Mouse (Mus musculus) forebrain, embryonic 10.5 days (tissue): ENCODE measurements around the gene 6030458C11Rik. TPM values are rescaled to one million over a fixed set of nuclear protein-coding genes. Genes with fewer than 3 reads are reported as not detected.

ENCODE experiments used
- DNase-seq: peaks from one replicate; pipeline ENCODE4 v3.0.0-alpha.2; 2017; ENCODE audit warnings: low spot score; ENCODE audit errors: extremely low spot score
- H3K27ac ChIP-seq: fragments of 300-500 bp; sonication (generic); 2 replicates; pipeline ENCODE4 v1.5.1; 2016; ENCODE audit warnings: mild to moderate bottlenecking
- H3K27me3 ChIP-seq: fragments of 300-500 bp; sonication (generic); 2 replicates; pipeline ENCODE4 v1.6.1; 2016; ENCODE audit warnings: mild to moderate bottlenecking; ENCODE audit not compliant: poor library complexity, severe bottlenecking
- H3K36me3 ChIP-seq: fragments of 300-500 bp; sonication (generic); replicated peaks from 2 replicates; pipeline ENCODE4 v1.6.1; 2016; ENCODE audit warnings: mild to moderate bottlenecking, moderate library complexity
- H3K4me1 ChIP-seq: fragments of 300-500 bp; sonication (generic); 2 replicates; pipeline ENCODE4 v1.6.1; 2016
- H3K4me3 ChIP-seq: fragments of 300-500 bp; sonication (generic); 2 replicates; pipeline ENCODE4 v1.5.1; 2016; ENCODE audit warnings: mild to moderate bottlenecking, moderate library complexity
- H3K9me3 ChIP-seq: fragments of 300-500 bp; sonication (generic); 2 replicates; pipeline ENCODE4 v1.6.1; 2016; ENCODE audit warnings: mild to moderate bottlenecking, moderate library complexity
- WGBS: fragments of 180-500 bp; shearing (Covaris S2); methylation state at CpG from one replicate; pipeline ENCODE4 v1.1.7; 2016; 5-methylcytosine and 5-hydroxymethylcytosine counted together
- polyA plus RNA-seq: library from polyadenylated mRNA; unstranded; fragments of >200 nt; fragmentation: Nextera tagmentation; extraction: Ambion mirVana; gene quantifications from 2 replicates; pipeline ENCODE4 v1.2.1, GENCODE M21; 2016

6030458C11Rik gene
- polyA plus RNA-seq, 1 experiment from 2014 or later, result 45.0 TPM

DNA sequence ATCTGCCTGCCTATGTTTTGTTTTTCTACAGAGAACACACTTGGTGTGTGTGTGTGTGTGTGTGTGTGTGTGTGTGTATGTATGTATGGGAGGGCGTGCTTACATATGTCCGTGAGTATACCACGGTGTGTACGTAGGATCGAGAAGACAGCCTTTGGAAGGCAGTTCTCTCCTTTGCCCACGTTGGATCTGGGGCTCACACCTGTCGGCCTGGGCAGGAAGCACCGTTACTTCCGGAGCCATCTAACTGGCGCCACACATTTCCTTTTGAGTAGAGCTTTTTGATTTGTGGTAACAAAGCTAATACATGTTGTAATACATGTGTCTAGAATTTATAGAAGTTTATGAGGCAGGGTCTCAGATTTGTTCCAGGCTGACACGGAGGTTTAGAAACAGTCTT, 16.3 kb upstream of the 6030458C11Rik start:
- no peaks in the 10 kb centered on the region for H3K4me1 ChIP-seq
- no peak overlapping the region for H3K4me3 ChIP-seq

DNA sequence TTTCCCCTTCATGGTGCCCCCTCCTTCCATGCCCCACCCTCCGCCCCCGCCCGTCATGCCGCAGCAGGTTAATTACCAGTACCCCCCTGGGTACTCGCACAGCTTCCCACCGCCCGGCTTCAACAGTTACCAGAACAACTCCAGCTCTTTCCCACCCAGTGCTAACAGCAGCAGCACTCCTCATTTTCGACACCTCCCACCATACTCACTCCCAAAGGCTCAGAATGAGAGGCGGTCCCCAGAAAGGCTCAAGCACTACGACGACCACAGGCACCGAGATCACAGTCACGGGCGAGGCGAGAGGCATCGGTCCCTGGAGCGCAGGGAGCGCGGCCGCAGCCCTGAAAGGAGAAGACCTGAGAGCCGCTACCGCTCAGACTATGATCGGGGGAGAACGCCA, 9.8 kb upstream of the 6030458C11Rik start:
- no peaks in the 10 kb centered on the region for H3K27me3 ChIP-seq
- WGBS, result 92% methylated on average over 24 of the region's 24 CpGs
- peaks cover 90% of the 10 kb centered on the region for H3K36me3 ChIP-seq
- H3K9me3 ChIP-seq, result no peaks in the 10 kb centered on the region
- H3K27ac ChIP-seq, result no peak overlapping the region
- H3K4me1 ChIP-seq, result no peaks in the 10 kb centered on the region
- no peak for DNase-seq
- H3K4me3 ChIP-seq, result no peak overlapping the region

More for the DNA sequence above, 16.3 kb upstream of the 6030458C11Rik start:
- Histone ChIP-seq H3K27me3 (no peaks in the 10 kb centered on the region), H3K9me3 (no peaks in the 10 kb centered on the region), H3K27ac (no peak overlapping the region), H3K36me3 (peaks cover 99% of the 10 kb centered on the region)
- no peak for DNase-seq
- WGBS, result 96% methylated on average over 11 of the region's 11 CpGs

DNA sequence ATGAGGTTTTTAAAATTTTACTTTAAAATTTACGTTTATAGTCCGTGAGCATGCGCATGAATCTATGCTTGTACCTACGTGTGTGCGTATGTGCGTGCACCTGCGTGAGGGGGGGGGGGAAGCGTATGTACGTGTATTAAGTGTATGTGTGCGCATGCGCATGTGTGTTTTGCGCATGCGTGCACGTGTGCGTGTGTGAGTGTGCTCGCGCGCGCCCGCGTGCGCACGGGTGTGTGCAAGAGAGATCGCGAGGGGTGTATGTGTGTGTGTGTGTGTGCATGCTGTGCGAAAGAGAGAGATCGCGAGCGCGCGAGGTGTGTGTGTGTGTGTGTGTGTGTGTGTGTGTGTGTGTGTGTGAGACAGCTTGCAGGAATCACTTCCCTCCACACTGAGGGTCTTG, 8.9 kb upstream of the 6030458C11Rik start:
- Histone ChIP-seq H3K27me3 (no peaks in the 10 kb centered on the region), H3K27ac (no peak overlapping the region), H3K9me3 (no peaks in the 10 kb centered on the region), H3K36me3 (peaks cover 90% of the 10 kb centered on the region), H3K4me3 (no peak overlapping the region), H3K4me1 (no peaks in the 10 kb centered on the region)
- DNase-seq, result no peak
- WGBS, result 97% methylated on average over 31 of the region's 31 CpGs

DNA sequence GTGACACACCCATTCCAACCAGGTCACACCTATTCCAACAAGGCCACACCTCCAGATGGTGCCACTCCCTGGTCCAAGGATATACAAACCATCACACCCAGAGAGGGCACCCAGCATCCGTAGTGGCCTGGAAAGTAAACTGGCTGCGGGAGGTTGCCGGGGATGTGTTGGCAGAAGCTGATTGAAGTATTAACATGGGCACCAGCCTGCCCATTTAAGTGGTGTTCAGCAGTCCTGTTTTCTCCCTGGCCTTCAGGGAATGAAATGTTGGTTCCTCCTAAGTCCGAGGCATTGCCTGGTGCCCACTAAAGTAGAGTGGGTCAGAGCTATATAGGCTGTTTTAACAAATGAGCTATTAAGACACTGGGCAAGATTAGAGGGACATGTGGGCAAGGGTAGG, 8.2 kb upstream of the 6030458C11Rik start:
- no peak for DNase-seq
- H3K27me3 ChIP-seq, result no peaks in the 10 kb centered on the region
- WGBS, result 96% methylated on average over 4 of the region's 4 CpGs
- H3K4me1 ChIP-seq, result no peaks in the 10 kb centered on the region
- no peak overlapping the region for H3K27ac ChIP-seq
- H3K4me3 ChIP-seq, result no peak overlapping the region
- H3K9me3 ChIP-seq, result no peaks in the 10 kb centered on the region
- H3K36me3 ChIP-seq, result peaks cover 90% of the 10 kb centered on the region

DNA sequence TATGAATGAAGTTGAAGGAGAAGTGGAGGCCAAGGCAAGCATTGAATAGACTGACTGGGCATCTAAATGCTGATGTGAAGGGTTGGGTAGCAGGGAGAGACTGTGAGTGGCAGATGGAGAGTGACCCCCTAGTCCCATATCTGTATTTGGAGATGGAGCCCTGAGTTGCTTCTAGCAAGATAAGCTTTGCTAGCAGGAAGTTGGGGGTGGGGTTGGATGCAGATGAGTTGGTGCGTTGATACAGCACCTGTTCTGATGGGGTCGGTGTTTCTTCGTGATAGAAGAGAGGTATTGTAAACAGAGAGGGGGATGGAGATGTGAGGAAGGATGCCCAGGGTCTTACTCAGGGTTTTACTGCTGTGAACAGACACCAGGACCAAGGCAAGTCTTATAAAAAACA, 5.4 kb upstream of the 6030458C11Rik start:
- peaks cover 16% of the 10 kb centered on the region for H3K4me1 ChIP-seq
- DNase-seq, result no peak
- no peak overlapping the region for H3K4me3 ChIP-seq
- H3K9me3 ChIP-seq, result no peaks in the 10 kb centered on the region
- no peaks in the 10 kb centered on the region for H3K27me3 ChIP-seq
- H3K27ac ChIP-seq, result no peak overlapping the region
- WGBS, result 100% methylated on average over 3 of the region's 3 CpGs
- H3K36me3 ChIP-seq, result peaks cover 81% of the 10 kb centered on the region

DNA sequence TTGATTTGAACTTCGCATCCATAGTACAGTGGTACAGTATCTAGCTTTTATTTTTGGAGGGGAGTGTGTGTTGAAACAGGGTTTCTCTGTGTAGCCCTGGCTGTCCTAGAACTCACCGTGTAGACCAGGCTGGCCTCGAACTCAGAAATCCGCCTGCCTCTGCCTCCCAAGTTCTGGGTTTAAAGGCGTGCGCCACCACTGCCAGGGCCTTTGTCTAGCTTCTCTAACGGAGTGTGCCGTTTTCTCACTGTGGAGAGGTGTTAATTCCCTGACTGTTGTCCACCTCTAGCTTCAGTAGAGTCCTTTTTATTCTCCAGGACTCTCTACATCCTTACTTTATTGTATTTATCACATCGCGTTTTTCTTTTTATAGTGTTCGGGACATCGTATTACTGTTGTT, 959 bp upstream of the 6030458C11Rik start:
- H3K36me3 ChIP-seq, result peaks cover 67% of the 10 kb centered on the region
- 60% methylated on average over 12 of the region's 12 CpGs for WGBS
- peak overlapping the region; percentile 99 for H3K27ac ChIP-seq
- no peaks in the 10 kb centered on the region for H3K9me3 ChIP-seq
- no peaks in the 10 kb centered on the region for H3K27me3 ChIP-seq
- no peak for DNase-seq
- H3K4me3 ChIP-seq, result peak overlapping the region; percentile 94
- peaks cover 33% of the 10 kb centered on the region for H3K4me1 ChIP-seq

DNA sequence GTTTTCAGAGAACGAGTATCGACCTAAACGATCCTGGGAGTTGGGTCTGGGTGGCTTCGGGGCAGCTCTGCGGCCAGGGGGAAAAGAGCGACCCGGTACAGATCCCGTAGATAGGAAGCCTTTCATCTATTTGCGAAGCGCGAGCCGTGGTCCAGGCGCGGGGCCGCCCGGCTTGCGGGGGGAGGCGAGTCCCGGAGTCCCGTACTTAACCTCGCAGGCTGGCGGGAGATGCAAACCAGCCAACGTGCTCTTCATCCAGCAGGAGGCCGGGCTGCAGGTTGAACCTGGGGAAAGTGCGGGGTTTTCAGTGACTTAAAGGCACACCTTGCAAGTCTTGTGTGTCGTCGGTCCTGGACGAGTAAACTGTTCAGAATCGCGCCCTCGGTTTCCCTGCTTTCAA, 516 bp upstream of the 6030458C11Rik start:
- H3K9me3 ChIP-seq, result no peaks in the 10 kb centered on the region
- no peak for DNase-seq
- peak overlapping the region; percentile 94 for H3K4me3 ChIP-seq
- peaks cover 67% of the 10 kb centered on the region for H3K36me3 ChIP-seq
- under 1% methylated on average over 31 of the region's 31 CpGs for WGBS
- H3K4me1 ChIP-seq, result peaks cover 33% of the 10 kb centered on the region
- no peaks in the 10 kb centered on the region for H3K27me3 ChIP-seq
- peak overlapping the region; percentile 99 for H3K27ac ChIP-seq

DNA sequence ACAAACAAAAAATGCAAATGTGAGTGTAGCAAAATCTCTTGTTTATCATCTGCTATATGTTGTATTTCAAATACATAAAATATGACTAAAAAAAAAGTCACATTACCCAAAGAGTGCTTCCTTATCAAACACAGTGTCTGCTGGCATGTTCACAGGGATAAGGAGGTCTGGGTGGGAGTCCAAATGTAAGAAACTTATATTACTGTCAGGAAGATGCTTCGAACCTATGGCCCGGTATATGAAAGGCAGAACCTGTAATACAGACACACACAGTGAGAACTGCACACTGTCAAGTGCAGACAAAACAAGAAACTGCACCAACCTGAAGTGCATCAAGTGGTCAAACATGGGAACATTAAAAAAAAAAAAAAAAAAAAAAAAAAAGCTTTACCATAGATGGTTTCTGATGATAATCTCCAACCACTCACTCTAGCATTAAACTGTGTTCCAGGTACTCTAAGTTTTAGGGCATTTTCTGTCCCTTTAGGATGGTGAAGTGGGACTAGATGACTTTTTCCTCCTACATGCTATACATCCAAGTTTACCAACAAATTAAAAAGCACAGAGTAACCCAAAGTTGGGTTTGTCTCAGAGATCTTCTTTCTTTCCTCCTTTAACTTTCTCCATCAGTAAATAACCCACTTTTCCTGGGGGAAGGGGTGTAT, 862 bp downstream of the 6030458C11Rik start:
- Histone ChIP-seq H3K27me3 (no peaks in the 10 kb centered on the region), H3K4me1 (peaks cover 33% of the 10 kb centered on the region), H3K4me3 (peak overlapping the region; percentile 94), H3K9me3 (no peaks in the 10 kb centered on the region), H3K36me3 (peaks cover 67% of the 10 kb centered on the region), H3K27ac (peak overlapping the region; percentile 99)
- DNase-seq, result no peak
- 89% methylated on average over 2 of the region's 2 CpGs for WGBS

DNA sequence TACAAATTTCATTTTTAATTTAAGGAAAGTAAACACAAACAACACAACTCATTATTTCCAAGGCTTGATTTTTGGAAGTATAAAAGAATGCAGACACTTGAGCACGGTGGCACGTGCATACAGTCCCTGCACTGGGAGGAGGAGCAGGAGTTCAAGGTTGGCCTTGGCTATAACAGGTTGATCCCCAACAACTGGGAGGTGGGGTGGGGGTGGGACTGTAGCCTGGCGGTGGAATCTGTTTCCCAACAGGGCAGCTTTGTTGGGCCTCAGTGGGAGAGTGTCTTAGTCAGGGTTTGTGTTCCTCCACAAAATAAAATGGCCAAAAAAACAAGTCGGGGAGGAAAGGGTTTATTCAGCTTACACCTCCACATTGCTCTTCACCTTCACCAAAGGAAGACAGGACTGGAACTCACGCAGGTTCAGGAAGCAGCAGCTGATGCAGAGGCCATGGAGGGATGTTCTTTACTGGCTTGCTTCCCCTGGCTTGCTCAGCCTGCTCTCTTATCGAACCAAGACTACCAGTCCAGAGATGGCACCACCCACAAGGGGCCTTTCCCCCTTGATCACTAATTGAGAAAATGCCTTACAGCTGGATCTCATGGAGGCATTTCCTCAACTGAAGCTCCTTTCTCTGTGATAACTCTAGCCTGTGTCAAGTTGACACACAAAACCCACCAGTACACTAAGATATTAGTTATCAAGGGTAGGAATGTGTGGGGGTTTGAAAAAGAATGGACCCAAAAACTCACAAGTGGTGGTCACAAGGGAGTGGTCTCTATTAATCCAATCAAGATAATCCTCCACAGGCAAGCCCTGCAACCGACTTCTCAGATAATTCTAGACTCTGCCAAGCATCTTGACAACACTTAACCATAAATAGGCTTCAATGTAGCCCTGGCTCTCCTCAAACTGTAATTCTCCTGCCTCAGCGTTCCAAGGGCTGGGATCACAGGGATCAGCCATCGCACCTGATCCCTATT, 1.7 kb downstream of the 6030458C11Rik start:
- no peak for DNase-seq
- WGBS, result 74% methylated on average over 9 of the region's 9 CpGs
- peaks cover 67% of the 10 kb centered on the region for H3K36me3 ChIP-seq

DNA sequence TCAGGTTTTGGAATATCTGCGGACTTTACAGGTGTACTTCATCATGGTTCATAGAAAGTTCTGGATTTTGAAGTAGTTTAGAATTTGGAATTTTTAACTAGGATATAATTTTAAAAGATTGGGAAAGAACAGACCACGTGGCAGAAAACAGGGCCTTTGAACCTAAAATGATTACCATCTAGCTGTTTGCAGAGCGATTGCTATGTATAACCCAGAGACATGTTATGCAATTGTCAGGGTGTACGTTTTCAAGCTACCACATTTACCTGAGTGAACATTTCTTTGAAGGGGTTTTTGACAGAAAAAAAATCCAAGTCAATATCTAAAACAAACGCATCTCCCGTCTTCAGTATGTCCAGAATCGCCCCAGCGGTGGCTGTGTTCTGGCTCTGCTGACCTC, 6.9 kb downstream of the 6030458C11Rik start:
- H3K36me3 ChIP-seq, result peaks cover 98% of the 10 kb centered on the region

More for the DNA sequence above, 1.7 kb downstream of the 6030458C11Rik start:
- H3K4me1 ChIP-seq, result peaks cover 33% of the 10 kb centered on the region
- H3K4me3 ChIP-seq, result peak overlapping the region; percentile 94; the same call in 1 of the 2 replicates
- no peaks in the 10 kb centered on the region for H3K9me3 ChIP-seq
- no peak overlapping the region for H3K27ac ChIP-seq
- H3K27me3 ChIP-seq, result no peaks in the 10 kb centered on the region

DNA sequence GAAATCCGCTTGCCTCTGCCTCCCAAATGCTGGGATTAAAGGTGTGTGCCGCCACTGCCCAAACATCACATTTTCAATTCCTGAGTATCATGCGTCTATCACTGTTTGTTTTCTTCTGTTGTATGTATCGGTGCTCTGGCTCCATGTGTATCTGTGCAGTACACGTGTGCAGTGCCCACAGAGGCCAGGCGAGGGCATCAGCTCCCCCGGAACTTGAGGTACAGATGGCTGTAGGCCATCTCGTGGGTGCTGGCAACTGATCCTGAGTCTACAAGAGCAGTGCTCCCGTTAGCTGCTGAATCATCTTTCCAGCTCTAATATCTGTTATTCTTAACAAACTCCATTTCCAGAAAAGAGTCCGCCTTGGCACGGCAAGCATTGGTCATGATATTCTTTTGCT, 11.8 kb downstream of the 6030458C11Rik start:
- 97% methylated on average over 11 of the region's 11 CpGs for WGBS
- no peak overlapping the region for H3K27ac ChIP-seq
- no peak for DNase-seq
- no peaks in the 10 kb centered on the region for H3K27me3 ChIP-seq
- no peak overlapping the region for H3K4me3 ChIP-seq
- H3K9me3 ChIP-seq, result no peaks in the 10 kb centered on the region
- peaks cover 100% of the 10 kb centered on the region for H3K36me3 ChIP-seq
- no peaks in the 10 kb centered on the region for H3K4me1 ChIP-seq

More for the DNA sequence above, 6.9 kb downstream of the 6030458C11Rik start:
- Histone ChIP-seq H3K27me3 (no peaks in the 10 kb centered on the region), H3K27ac (no peak overlapping the region), H3K4me3 (no peak overlapping the region), H3K9me3 (no peaks in the 10 kb centered on the region), H3K4me1 (peaks cover 3% of the 10 kb centered on the region; the same call in 1 of the 2 replicates)
- DNase-seq, result no peak
- WGBS, result 94% methylated on average over 8 of the region's 8 CpGs

DNA sequence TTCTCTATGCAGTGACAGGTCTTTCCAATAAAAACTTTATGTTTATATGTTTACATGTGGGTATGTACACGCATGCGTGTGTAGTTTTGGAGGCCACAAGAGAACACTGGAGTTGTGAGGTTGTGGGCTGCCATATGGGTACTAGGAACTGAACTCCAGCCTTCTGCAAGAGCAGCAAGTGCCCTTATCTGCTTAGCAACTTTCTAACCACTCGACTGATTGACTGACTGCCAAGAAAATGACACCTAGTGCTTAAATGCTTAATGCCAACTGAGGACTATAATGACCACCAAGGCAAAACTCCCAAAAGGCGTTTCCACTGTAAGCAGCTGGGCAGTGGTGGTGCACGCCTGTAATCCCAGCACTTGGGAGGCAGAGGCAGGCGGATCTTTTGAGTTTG, 15.1 kb downstream of the 6030458C11Rik start:
- H3K27me3 ChIP-seq, result no peaks in the 10 kb centered on the region
- H3K9me3 ChIP-seq, result no peaks in the 10 kb centered on the region
- H3K4me3 ChIP-seq, result no peak overlapping the region
- peaks cover 88% of the 10 kb centered on the region for H3K36me3 ChIP-seq
- no peak overlapping the region for H3K27ac ChIP-seq
- DNase-seq, result no peak
- 96% methylated on average over 6 of the region's 6 CpGs for WGBS
- H3K4me1 ChIP-seq, result no peaks in the 10 kb centered on the region

DNA sequence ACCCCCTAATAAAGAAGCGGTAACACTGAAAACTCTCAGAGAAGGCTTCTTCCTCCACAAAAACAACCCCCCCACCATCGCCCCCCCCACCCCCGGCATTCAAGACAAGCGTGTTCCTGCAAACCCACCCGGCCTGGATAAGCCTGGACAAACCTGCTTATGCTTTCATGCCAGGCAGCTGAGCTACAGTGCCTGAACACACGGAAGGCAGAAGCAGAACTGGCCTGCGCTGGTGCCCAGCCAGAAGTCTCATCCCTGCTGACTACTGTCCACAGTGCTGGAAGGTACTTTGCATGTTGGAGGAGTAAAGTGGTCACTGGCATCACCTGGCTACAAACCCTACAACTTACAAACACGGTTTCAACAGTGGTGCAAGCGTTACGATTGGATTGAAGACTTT, 17.4 kb downstream of the 6030458C11Rik start:
- no peak for DNase-seq
- no peaks in the 10 kb centered on the region for H3K27me3 ChIP-seq
- no peak overlapping the region for H3K27ac ChIP-seq
- no peaks in the 10 kb centered on the region for H3K9me3 ChIP-seq
- H3K4me3 ChIP-seq, result no peak overlapping the region
- peaks cover 66% of the 10 kb centered on the region for H3K36me3 ChIP-seq
- WGBS, result 96% methylated on average over 10 of the region's 10 CpGs
- no peaks in the 10 kb centered on the region for H3K4me1 ChIP-seq
